Mouse (Mus musculus): ENCODE data around the gene Isoc2a.

- TF ChIP-seq POLR2A (IDR thresholded peaks at IDR 0.05; ENCODE audit: low read depth, low read length) (no peak), CTCF (IDR thresholded peaks at IDR 0.05; ENCODE audit: extremely low read depth, insufficient read depth, insufficient read length, insufficient replicate concordance) (no peak)
Observed at GRCm38 (mm10) chr7:4866631-4867180, 10.2 kb upstream of the Isoc2a start.

Data from spleen, adult 2 months (tissue).